Mouse (Mus musculus): ENCODE measurements at regions not wholly inside any gene's neighbourhood (a gene's known extent, or its start where the extent isn't known, plus 50 kb on each side); places are given as distances from the start of the nearest gene placed in this dataset.
A peak's percentile ranks its signal among the peaks of the same experiment; 100 is the strongest.

DNA sequence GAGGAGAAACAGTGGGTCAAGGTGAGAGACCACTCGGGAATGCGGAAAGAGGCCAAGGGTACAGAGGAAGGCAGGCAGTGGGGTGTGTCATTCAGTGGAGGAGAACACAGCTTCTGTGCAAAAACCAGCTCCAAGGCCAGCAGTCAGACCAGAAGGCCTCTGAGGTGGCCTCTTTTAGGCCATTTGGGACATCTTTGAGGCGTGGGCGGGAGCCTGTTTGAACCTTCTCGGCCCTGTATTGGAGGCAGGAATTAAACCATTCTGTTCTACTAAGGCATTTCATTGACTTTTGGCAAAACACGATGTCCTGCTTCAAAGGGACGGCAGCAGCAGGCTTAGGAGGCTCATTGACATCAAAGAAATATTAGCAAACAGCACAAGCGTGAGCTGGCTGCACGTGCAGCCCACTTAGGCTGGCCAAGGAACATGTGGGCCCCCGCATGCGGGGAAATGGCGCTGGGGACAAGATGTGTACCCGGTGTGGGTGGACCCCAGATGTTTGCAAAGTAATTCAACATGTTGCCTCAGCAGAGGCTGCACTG lies 190.8 kb upstream of the Zmiz1 start:
- Histone ChIP-seq H3K4me3 (ENCODE audit: low read depth, low read length) (no peak overlapping the region), H3K9me3 (ENCODE audit: control insufficient read depth, low read length) (no peaks in the 10 kb centered on the region), H3K4me1 (ENCODE audit: control insufficient read depth, insufficient read depth, low read length) (no peaks in the 10 kb centered on the region), H3K4me2 (ENCODE audit: low read depth) (no peak overlapping the region), H3K9ac (ENCODE audit: low read length) (no peak overlapping the region), H3K36me3 (ENCODE audit: control insufficient read depth, insufficient read depth, low read length) (no peaks in the 10 kb centered on the region), H3K27ac (ENCODE audit: low read depth, low read length) (no peak overlapping the region), H3K27me3 (ENCODE audit: control insufficient read depth, insufficient read depth, low read length) (no peaks in the 10 kb centered on the region)
- WGBS: 65% methylated on average over 13 of the region's 13 CpGs
- ATAC-seq (ENCODE audit: insufficient read depth, low FRiP score, low TSS enrichment): no peak
- peak; percentile 9 for DNase-seq (ENCODE audit: low spot score)

GRCm38 (mm10) chr14:25270227-25270876 lies 188.6 kb upstream of the Zmiz1 start:
- Histone ChIP-seq H3K4me3 (ENCODE audit: low read depth, low read length) (no peak overlapping the region), H3K27ac (ENCODE audit: low read depth, low read length) (no peak overlapping the region), H3K4me1 (ENCODE audit: control insufficient read depth, insufficient read depth, low read length) (no peaks in the 10 kb centered on the region), H3K36me3 (ENCODE audit: control insufficient read depth, insufficient read depth, low read length) (no peaks in the 10 kb centered on the region), H3K4me2 (ENCODE audit: low read depth) (no peak overlapping the region), H3K9ac (ENCODE audit: low read length) (no peak overlapping the region), H3K9me3 (ENCODE audit: control insufficient read depth, low read length) (no peaks in the 10 kb centered on the region), H3K27me3 (ENCODE audit: control insufficient read depth, insufficient read depth, low read length) (no peaks in the 10 kb centered on the region)
- ATAC-seq (ENCODE audit: insufficient read depth, low FRiP score, low TSS enrichment): no peak
- no peak for DNase-seq (ENCODE audit: low spot score)
- WGBS: 27% methylated on average over 11 of the region's 11 CpGs

- ATAC-seq (ENCODE audit: insufficient read depth, low FRiP score, low TSS enrichment) (no peak), DNase-seq (ENCODE audit: low spot score) (no peak)
- Histone ChIP-seq H3K4me3 (ENCODE audit: low read depth, low read length) (no peak overlapping the region), H3K4me2 (ENCODE audit: low read depth) (no peak overlapping the region), H3K9ac (ENCODE audit: low read length) (no peak overlapping the region), H3K36me3 (ENCODE audit: control insufficient read depth, insufficient read depth, low read length) (no peaks in the 10 kb centered on the region), H3K27me3 (ENCODE audit: control insufficient read depth, insufficient read depth, low read length) (no peaks in the 10 kb centered on the region), H3K4me1 (ENCODE audit: control insufficient read depth, insufficient read depth, low read length) (no peaks in the 10 kb centered on the region), H3K9me3 (ENCODE audit: control insufficient read depth, low read length) (no peaks in the 10 kb centered on the region), H3K27ac (ENCODE audit: low read depth, low read length) (no peak overlapping the region)
- 74% methylated on average over 11 of the region's 11 CpGs for WGBS
These were observed 186.4 kb upstream of the Zmiz1 start for GRCm38 (mm10) chr14:25272366-25273156.

DNA sequence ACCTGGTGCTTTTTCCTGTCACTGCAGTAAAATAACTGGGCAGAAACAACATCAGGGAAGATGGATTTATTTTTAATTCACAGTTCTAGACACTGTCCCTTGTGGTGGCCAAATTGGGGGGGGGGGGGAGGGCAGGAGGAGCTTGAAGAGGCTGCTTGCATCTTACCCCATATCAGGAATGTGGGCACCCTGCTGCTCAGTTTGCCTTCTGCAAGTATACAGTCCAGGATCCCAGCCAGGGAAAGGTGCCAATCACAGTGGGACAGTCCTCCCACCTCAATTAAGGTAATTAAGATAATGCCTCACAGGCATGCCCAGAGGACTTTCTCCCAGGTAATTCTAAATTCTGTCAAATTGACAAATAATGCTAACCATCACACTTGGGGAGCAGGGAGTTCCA lies 179.2 kb upstream of the Zmiz1 start:
- Histone ChIP-seq H3K4me2 (ENCODE audit: low read depth) (no peak overlapping the region), H3K9me3 (ENCODE audit: control insufficient read depth, low read length) (no peaks in the 10 kb centered on the region), H3K27me3 (ENCODE audit: control insufficient read depth, insufficient read depth, low read length) (no peaks in the 10 kb centered on the region), H3K27ac (ENCODE audit: low read depth, low read length) (no peak overlapping the region), H3K9ac (ENCODE audit: low read length) (no peak overlapping the region), H3K36me3 (ENCODE audit: control insufficient read depth, insufficient read depth, low read length) (no peaks in the 10 kb centered on the region), H3K4me3 (ENCODE audit: low read depth, low read length) (no peak overlapping the region), H3K4me1 (ENCODE audit: control insufficient read depth, insufficient read depth, low read length) (no peaks in the 10 kb centered on the region)
- no peak for DNase-seq (ENCODE audit: low spot score)
- no peak for ATAC-seq (ENCODE audit: insufficient read depth, low FRiP score, low TSS enrichment)

DNA sequence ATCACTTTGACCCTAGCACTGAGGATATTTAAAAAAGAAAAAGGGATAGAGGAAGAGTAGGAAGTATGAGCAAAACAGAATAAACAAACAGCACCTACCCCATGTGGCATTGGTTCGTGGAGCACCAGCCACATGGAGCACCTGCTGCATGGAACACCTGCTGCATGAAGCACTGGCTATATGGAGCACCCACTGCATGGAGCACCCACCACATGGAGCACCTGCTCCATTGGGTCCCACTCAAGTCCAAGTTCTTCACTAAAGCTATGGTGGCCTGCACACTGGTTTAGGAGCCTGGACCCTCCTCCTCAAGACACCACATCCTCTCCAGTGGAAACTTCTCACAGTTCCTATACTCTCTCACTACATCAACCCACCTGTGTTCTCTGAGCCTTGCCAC lies 166.4 kb upstream of the Zmiz1 start:
- DNase-seq (ENCODE audit: low spot score) (no peak), ATAC-seq (ENCODE audit: insufficient read depth, low FRiP score, low TSS enrichment) (no peak)
- Histone ChIP-seq H3K27ac (ENCODE audit: low read depth, low read length) (no peak overlapping the region), H3K4me3 (ENCODE audit: low read depth, low read length) (no peak overlapping the region), H3K9ac (ENCODE audit: low read length) (no peak overlapping the region), H3K9me3 (ENCODE audit: control insufficient read depth, low read length) (no peaks in the 10 kb centered on the region), H3K4me2 (ENCODE audit: low read depth) (no peak overlapping the region), H3K27me3 (ENCODE audit: control insufficient read depth, insufficient read depth, low read length) (no peaks in the 10 kb centered on the region), H3K4me1 (ENCODE audit: control insufficient read depth, insufficient read depth, low read length) (peaks cover 4% of the 10 kb centered on the region; the same call in 1 of the 2 replicates), H3K36me3 (ENCODE audit: control insufficient read depth, insufficient read depth, low read length) (no peaks in the 10 kb centered on the region)
- 69% methylated on average over 1 of the region's 1 CpGs for WGBS

- no peak overlapping the region for H3K27ac ChIP-seq (ENCODE audit: low read depth, low read length)
- no peaks in the 10 kb centered on the region for H3K9me3 ChIP-seq (ENCODE audit: control insufficient read depth, low read length)
- H3K4me2 ChIP-seq (ENCODE audit: low read depth): no peak overlapping the region
- H3K4me1 ChIP-seq (ENCODE audit: control insufficient read depth, insufficient read depth, low read length): peaks cover 4% of the 10 kb centered on the region; the same call in 1 of the 2 replicates
- 66% methylated on average over 4 of the region's 4 CpGs for WGBS
- no peak overlapping the region for H3K9ac ChIP-seq (ENCODE audit: low read length)
- no peaks in the 10 kb centered on the region for H3K36me3 ChIP-seq (ENCODE audit: control insufficient read depth, insufficient read depth, low read length)
- ATAC-seq (ENCODE audit: insufficient read depth, low FRiP score, low TSS enrichment): no peak
- no peak overlapping the region for H3K4me3 ChIP-seq (ENCODE audit: low read depth, low read length)
- no peak for DNase-seq (ENCODE audit: low spot score)
- no peaks in the 10 kb centered on the region for H3K27me3 ChIP-seq (ENCODE audit: control insufficient read depth, insufficient read depth, low read length)
These were observed 164.8 kb upstream of the Zmiz1 start for GRCm38 (mm10) chr14:25294226-25294625.

- no peaks in the 10 kb centered on the region for H3K36me3 ChIP-seq (ENCODE audit: control insufficient read depth, insufficient read depth, low read length)
- H3K9ac ChIP-seq (ENCODE audit: low read length): no peak overlapping the region
- H3K4me1 ChIP-seq (ENCODE audit: control insufficient read depth, insufficient read depth, low read length): peaks cover 4% of the 10 kb centered on the region; the same call in 1 of the 2 replicates
- no peak for ATAC-seq (ENCODE audit: insufficient read depth, low FRiP score, low TSS enrichment)
- H3K9me3 ChIP-seq (ENCODE audit: control insufficient read depth, low read length): no peaks in the 10 kb centered on the region
- 47% methylated on average over 4 of the region's 5 CpGs for WGBS
- no peaks in the 10 kb centered on the region for H3K27me3 ChIP-seq (ENCODE audit: control insufficient read depth, insufficient read depth, low read length)
- H3K27ac ChIP-seq (ENCODE audit: low read depth, low read length): no peak overlapping the region
- no peak overlapping the region for H3K4me2 ChIP-seq (ENCODE audit: low read depth)
- DNase-seq (ENCODE audit: low spot score): no peak
- H3K4me3 ChIP-seq (ENCODE audit: low read depth, low read length): no peak overlapping the region
These were observed 163.2 kb upstream of the Zmiz1 start for GRCm38 (mm10) chr14:25295688-25296350.

- DNase-seq (ENCODE audit: low spot score) (no peak), ATAC-seq (ENCODE audit: insufficient read depth, low FRiP score, low TSS enrichment) (no peak)
- no peak overlapping the region for H3K4me2 ChIP-seq (ENCODE audit: low read depth)
- H3K4me3 ChIP-seq (ENCODE audit: low read depth, low read length): no peak overlapping the region
- 77% methylated on average over 3 of the region's 3 CpGs for WGBS
- no peak overlapping the region for H3K9ac ChIP-seq (ENCODE audit: low read length)
- H3K27ac ChIP-seq (ENCODE audit: low read depth, low read length): no peak overlapping the region
- no peaks in the 10 kb centered on the region for H3K36me3 ChIP-seq (ENCODE audit: control insufficient read depth, insufficient read depth, low read length)
- no peaks in the 10 kb centered on the region for H3K27me3 ChIP-seq (ENCODE audit: control insufficient read depth, insufficient read depth, low read length)
- peaks cover 8% of the 10 kb centered on the region; the same call in 1 of the 2 replicates for H3K4me1 ChIP-seq (ENCODE audit: control insufficient read depth, insufficient read depth, low read length)
- no peaks in the 10 kb centered on the region for H3K9me3 ChIP-seq (ENCODE audit: control insufficient read depth, low read length)
These were observed 159.3 kb upstream of the Zmiz1 start for GRCm38 (mm10) chr14:25299673-25300190.

Measured in neural tube, embryonic 11.5 days (tissue).